Mouse (Mus musculus) bone marrow, adult 2 months (tissue): ENCODE data around the gene Vps33a. TPM values are rescaled to one million over a fixed set of nuclear protein-coding genes. Genes with fewer than 3 reads are reported as not detected.
"Not testable (repeated sequence)": the region's sequence is repeated elsewhere in the genome, so short reads cannot be mapped to it uniquely, and the experiment has no call there.

Source experiments
- H3K27ac ChIP-seq: fragments of 200-500 bp; 2 replicates; pipeline ENCODE4 v1.5.1; 2012; ENCODE audit warnings: low read depth, mild to moderate bottlenecking, control low read depth, inconsistent platforms, low read length; ENCODE audit not compliant: control insufficient read depth, poor library complexity, insufficient read depth
- H3K4me1 ChIP-seq: fragments of 200-500 bp; 2 replicates; pipeline ENCODE4 v1.6.1; 2011; ENCODE audit warnings: low read length; ENCODE audit not compliant: control insufficient read depth, insufficient read depth
- H3K4me3 ChIP-seq: fragments of 200-500 bp; replicated peaks from 2 replicates; pipeline ENCODE3; 2011; ENCODE audit warnings: mild to moderate bottlenecking, low read depth, low read length, control low read depth; ENCODE audit not compliant: control insufficient read depth
- CTCF ChIP-seq: fragments of 200-500 bp; IDR thresholded peaks from 2 replicates; pipeline ENCODE4 v1.5.1; 2011; ENCODE audit warnings: low read length, control low read depth; ENCODE audit not compliant: control insufficient read depth, insufficient read depth
- POLR2A ChIP-seq: fragments of 200-500 bp; IDR thresholded peaks from 2 replicates; pipeline ENCODE4 v1.6.1; 2011; ENCODE audit warnings: low read depth, mild to moderate bottlenecking, control low read depth, low read length, borderline replicate concordance; ENCODE audit not compliant: control insufficient read depth
- WGBS: fragments of 180-500 bp; shearing (Covaris S2); methylation state at CpG from one replicate; pipeline ENCODE4 v1.1.7; 2018; 5-methylcytosine and 5-hydroxymethylcytosine counted together
- polyA plus RNA-seq: library from polyadenylated mRNA; stranded (reverse); fragments of >200 nt; gene quantifications from 2 replicates; pipeline ENCODE4 v1.2.4, GENCODE M21; 2011; ENCODE audit warnings: low replicate concordance; ENCODE audit not compliant: missing spikeins, insufficient read depth, insufficient read length

The Vps33a gene
- polyA plus RNA-seq, 1 experiment = 29.0 TPM

DNA sequence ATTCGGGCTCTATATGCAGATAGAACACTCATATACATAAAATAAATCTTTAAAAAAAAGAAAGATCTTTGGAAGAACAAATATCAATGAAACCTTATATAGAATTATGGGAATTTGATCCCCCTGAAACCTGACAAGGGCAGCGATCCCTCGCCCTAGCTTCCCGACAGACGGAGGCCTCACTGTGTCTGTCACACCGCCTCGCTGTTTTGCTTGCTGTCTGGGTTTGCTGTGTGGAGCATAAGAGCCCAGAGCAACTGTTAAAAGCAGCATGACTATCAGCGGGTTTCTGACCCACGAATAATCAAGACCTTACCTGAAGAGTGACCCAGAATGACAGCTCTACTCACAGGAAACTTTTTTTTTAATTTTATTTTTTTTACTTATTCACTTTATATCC lies 52.2 kb downstream of the Vps33a start:
- Histone ChIP-seq H3K4me1 (peaks cover 2% of the 10 kb centered on the region), H3K4me3 (no peak overlapping the region), H3K27ac (no peak overlapping the region)
- TF ChIP-seq CTCF = no peak
- TF ChIP-seq POLR2A = no peak
- WGBS = 92% methylated on average over 9 of the region's 9 CpGs

DNA sequence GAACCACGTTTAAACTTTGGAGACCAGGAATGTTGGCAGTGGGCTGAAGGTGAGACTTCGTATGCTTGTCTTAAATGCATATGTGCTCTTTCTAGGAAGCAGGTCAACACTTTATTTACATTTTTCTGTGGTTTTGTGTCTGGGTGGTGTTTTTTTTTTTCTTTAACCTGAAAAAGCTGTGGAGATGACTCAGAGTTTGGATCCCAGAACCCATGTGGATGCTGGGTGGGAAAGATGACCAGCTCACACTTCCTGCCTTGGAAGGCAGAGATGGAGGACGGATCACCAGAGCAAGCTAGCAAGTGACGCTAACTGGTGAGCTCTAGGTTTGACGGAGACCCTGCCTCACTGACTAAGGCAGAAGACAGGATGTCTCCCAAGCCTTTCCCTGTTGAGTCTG lies 58.0 kb downstream of the Vps33a start:
- no peak overlapping the region for H3K27ac ChIP-seq
- TF ChIP-seq CTCF = no peak
- TF ChIP-seq POLR2A = no peak
- H3K4me3 ChIP-seq = no peak overlapping the region
- no peaks in the 10 kb centered on the region for H3K4me1 ChIP-seq
- 89% methylated on average over 5 of the region's 5 CpGs for WGBS

DNA sequence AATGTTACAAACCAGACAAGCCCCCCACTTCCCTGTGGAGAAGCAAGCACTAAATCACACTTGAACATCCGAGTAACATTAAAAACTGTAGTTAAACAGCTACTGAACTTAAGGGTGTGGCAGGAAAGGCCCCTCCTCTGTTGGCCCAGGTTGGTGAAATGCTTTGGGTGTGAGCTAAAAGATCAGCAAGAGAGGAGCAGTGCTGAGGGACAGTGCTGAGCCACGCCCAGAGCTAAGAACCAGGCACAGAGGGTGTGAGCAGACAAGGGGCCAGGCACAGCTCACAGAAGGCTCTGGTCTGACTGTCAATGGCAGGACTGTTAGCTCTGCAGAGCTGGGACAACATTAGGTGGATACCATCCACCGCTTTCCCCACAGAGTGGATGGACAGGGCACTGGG lies 60.7 kb downstream of the Vps33a start:
- TF ChIP-seq POLR2A = no peak
- WGBS = 65% methylated on average over 3 of the region's 3 CpGs
- Histone ChIP-seq H3K27ac (no peak overlapping the region), H3K4me3 (no peak overlapping the region), H3K4me1 (peaks cover 3% of the 10 kb centered on the region)

DNA sequence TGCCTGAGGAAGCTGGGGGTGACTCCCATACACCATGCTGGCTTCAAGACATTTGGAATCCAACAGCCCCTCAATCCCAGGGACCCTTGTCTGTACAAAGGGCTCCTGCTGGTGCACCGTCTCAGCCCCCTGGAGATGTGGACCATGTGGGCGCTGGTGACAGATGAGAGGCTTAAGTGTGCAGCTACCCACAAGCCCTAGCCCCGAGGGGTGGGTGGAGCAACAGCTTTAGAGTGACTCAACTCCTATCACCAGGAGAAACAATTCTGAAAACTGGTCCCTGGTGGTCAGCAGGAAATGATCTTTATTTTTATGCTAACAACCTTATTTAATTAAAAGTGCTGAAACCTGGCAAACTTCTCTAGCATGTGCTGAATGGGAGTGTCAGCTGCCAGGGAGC lies 61.4 kb downstream of the Vps33a start:
- H3K4me1 ChIP-seq, H3K4me3 ChIP-seq, H3K27ac ChIP-seq: not testable (repeated sequence)
- 71% methylated on average over 3 of the region's 3 CpGs for WGBS

DNA sequence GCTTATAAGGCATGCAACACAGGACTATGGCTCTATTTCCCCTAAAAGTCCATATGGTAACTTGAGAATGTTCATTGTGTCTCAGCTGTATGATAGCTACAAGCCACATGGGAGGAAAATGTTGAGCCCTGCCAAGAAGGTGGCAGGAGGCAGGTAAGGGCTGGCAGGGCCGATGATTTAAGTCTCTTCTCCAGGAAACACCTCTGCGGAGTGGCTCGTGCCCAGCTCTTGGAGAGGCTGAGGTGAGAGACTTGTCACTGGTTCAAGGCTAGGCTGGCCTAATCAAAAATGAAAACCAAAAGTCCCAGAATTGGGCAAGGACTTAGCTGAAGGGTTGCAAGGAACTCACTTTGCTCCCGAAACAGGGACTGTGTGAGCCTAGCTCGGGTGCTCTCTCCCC lies 62.7 kb downstream of the Vps33a start, which contains the start of gene B3gnt4:
Gene B3gnt4, plus strand, starts transcription at position 301 of the 400 bp plus-strand sequence.
- whole genome bisulfite sequencing = 68% methylated on average over 5 of the region's 5 CpGs

DNA sequence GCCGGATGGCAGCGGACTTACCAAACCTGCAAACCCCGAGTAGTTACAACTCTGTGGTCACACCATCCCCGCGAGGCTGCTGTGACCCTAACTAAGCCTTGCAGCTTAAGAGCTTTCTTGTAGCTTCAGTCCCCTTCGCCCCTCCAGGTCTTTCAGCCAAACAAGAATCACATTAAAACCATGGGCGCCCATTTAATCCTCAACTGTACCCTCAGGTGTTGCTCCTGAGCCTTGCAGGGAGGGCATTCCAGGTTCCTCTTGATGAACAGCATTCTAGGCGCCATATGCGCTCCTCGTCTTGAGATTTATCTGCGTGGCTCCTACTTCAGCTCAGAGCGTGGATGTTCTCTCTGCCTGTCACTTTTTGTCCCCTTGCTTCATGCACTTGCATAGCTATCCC lies 63.9 kb downstream of the Vps33a start:
- WGBS = 15% methylated on average over 12 of the region's 12 CpGs
- H3K4me3 ChIP-seq = no peak overlapping the region
- H3K27ac ChIP-seq = no peak overlapping the region
- peaks cover 3% of the 10 kb centered on the region for H3K4me1 ChIP-seq
- TF ChIP-seq CTCF (no peak), POLR2A (no peak)

More for the DNA sequence above, 62.7 kb downstream of the Vps33a start, which contains the start of gene B3gnt4:
- H3K4me1 ChIP-seq = peaks cover 3% of the 10 kb centered on the region
- no peak within 1 kb of the TSS for H3K27ac ChIP-seq
- H3K4me3 ChIP-seq = no peak within 1 kb of the TSS
- TF ChIP-seq POLR2A (no peak), CTCF (no peak)

GRCm38 (mm10) chr5:123507936-123508723 lies 64.7 kb downstream of the Vps33a start:
- peaks cover 3% of the 10 kb centered on the region for H3K4me1 ChIP-seq
- TF ChIP-seq CTCF (no peak), POLR2A (no peak)
- 2% methylated on average over 59 of the region's 59 CpGs for WGBS
- no peak overlapping the region; the same call in 1 of the 2 replicates for H3K27ac ChIP-seq
- peak overlapping the region; percentile 25 for H3K4me3 ChIP-seq

DNA sequence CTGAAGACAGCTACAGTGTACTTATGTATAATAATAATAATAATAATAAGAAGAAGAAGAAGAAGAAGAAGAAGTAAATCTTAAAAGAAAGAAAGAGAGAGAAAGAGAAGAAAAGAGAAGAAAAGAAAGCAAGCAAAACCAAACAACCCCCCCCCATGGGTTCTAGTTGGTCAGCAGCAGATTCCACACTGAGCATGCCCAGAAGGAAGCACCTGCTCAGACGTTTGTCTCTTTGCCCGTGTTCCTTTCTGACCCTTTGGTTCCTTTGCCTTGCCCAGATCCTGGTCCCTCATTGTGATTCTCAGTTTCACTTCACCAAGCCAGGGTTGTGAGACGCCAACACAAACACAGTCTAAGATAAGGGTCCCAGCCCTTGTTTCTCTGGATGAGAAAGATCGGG lies 70.9 kb downstream of the Vps33a start:
- TF ChIP-seq POLR2A (no peak), CTCF (no peak)
- Histone ChIP-seq H3K27ac (no peak overlapping the region), H3K4me1 (no peaks in the 10 kb centered on the region), H3K4me3 (no peak overlapping the region)
- 38% methylated on average over 4 of the region's 4 CpGs for WGBS

DNA sequence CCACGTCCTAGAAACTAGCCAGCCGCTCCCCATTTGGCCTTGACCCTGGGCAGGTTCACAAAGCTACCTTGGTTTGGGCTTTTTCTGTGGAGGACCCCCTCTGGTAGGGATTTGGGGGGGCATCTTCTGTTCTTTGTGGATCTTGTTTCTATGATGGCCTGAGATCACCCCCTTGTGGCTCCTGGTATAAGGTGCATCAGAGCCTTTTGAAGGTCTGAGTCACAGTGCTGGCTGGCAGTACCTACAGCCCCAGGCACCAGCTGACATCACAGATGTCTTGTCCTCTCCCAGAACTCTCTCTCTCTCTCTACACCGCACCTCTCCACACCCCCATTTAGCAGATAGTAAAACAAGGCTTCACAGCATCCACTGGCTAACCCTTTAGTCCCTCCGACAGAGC lies 73.1 kb downstream of the Vps33a start:
- WGBS = 44% methylated on average over 4 of the region's 4 CpGs
- no peak overlapping the region for H3K4me3 ChIP-seq
- no peaks in the 10 kb centered on the region for H3K4me1 ChIP-seq
- H3K27ac ChIP-seq = no peak overlapping the region
- peak; percentile 33; the same call in 1 of the 2 replicates for TF ChIP-seq CTCF
- TF ChIP-seq POLR2A = no peak
